Mouse (Mus musculus) embryonic facial prominence, embryonic 12.5 days (tissue): ENCODE results near the gene Irf3. TPM values are rescaled to one million over a fixed set of nuclear protein-coding genes. Genes with fewer than 3 reads are reported as not detected.

ENCODE experiments used
- ATAC-seq: fragments of 200-750 bp; cut with Nextera tagmentation; 2 replicates; pipeline ENCODE4 v1.8.0; 2017; ENCODE audit not compliant: insufficient number of reproducible peaks, insufficient read depth, low FRiP score, low TSS enrichment
- H3K27ac ChIP-seq: fragments of 300-500 bp; sonication (generic); 2 replicates; pipeline ENCODE4 v1.5.1; 2016; ENCODE audit warnings: mild to moderate bottlenecking
- H3K27me3 ChIP-seq: fragments of 300-500 bp; sonication (generic); 2 replicates; pipeline ENCODE4 v1.6.1; 2016; ENCODE audit warnings: mild to moderate bottlenecking, moderate library complexity
- H3K36me3 ChIP-seq: fragments of 300-500 bp; sonication (generic); 2 replicates; pipeline ENCODE4 v1.6.1; 2016; ENCODE audit warnings: mild to moderate bottlenecking
- H3K4me1 ChIP-seq: fragments of 300-500 bp; sonication (generic); 2 replicates; pipeline ENCODE4 v1.6.1; 2016
- H3K4me2 ChIP-seq: fragments of 300-500 bp; sonication (generic); replicated peaks from 2 replicates; pipeline ENCODE4 v1.6.1; 2016; ENCODE audit warnings: mild to moderate bottlenecking, moderate library complexity
- H3K4me3 ChIP-seq: fragments of 300-500 bp; sonication (generic); 2 replicates; pipeline ENCODE4 v1.5.1; 2016; ENCODE audit warnings: mild to moderate bottlenecking
- H3K9ac ChIP-seq: fragments of 300-500 bp; sonication (generic); 2 replicates; pipeline ENCODE4 v1.6.1; 2016; ENCODE audit warnings: mild to moderate bottlenecking, moderate library complexity
- H3K9me3 ChIP-seq: fragments of 300-500 bp; sonication (generic); 2 replicates; pipeline ENCODE4 v1.6.1; 2016; ENCODE audit warnings: mild to moderate bottlenecking, moderate library complexity
- WGBS: fragments of 180-500 bp; shearing (Covaris S2); methylation state at CpG from one replicate; pipeline ENCODE4 v1.1.7; 2016; 5-methylcytosine and 5-hydroxymethylcytosine counted together
- polyA plus RNA-seq: library from polyadenylated mRNA; unstranded; fragments of >200 nt; fragmentation: Nextera tagmentation; extraction: Ambion mirVana; gene quantifications from 2 replicates; pipeline ENCODE4 v1.2.1, GENCODE M21; 2016

Irf3 gene
- polyA plus RNA-seq, 1 experiment from 2014 or later = 93.3 TPM

DNA sequence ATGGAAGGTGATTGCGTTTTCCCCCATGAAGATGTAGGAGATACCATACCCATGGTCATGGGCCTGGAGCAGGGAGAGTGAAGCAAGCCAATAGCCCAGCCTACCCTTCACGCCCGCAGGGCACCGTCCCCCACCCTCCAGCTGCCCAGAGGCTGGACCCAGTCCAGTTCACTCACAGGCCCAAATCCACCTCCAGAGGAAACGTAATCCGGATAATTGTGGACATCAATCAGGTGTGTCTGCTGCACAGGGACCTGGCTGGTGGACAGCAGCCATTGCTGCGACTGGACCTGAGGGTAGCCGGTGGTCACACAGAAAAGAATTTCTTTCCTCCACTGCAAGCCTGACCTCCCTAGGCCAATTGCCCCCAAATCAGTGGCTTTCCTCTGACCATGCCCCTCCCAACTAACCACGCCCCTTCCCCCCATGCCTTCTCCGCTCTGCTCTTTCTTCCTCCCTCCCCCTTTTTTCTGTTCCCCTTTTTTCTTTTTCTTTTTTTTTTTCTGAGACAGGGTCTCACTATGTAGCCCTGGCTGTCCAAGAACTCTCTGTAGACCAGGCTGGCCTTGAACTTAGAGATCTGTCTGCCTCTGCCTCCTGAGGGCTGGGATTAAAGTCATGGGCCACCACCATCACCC lies 37.5 kb upstream of the Irf3 start:
- ATAC-seq = no peak
- Histone ChIP-seq H3K27me3 (no peaks in the 10 kb centered on the region), H3K27ac (no peak overlapping the region), H3K4me3 (no peak overlapping the region), H3K9me3 (no peaks in the 10 kb centered on the region), H3K4me2 (no peak overlapping the region), H3K9ac (no peak overlapping the region), H3K4me1 (no peaks in the 10 kb centered on the region), H3K36me3 (peaks cover 42% of the 10 kb centered on the region)
- 87% methylated on average over 10 of the region's 10 CpGs for WGBS

GRCm38 (mm10) chr7:44960512-44960910 lies 36.9 kb upstream of the Irf3 start:
- 87% methylated on average over 13 of the region's 13 CpGs for WGBS
- no peak for ATAC-seq

GRCm38 (mm10) chr7:44962337-44962736 lies 35.1 kb upstream of the Irf3 start:
- no peaks in the 10 kb centered on the region for H3K4me1 ChIP-seq
- H3K27ac ChIP-seq = no peak overlapping the region
- WGBS = 76% methylated on average over 8 of the region's 8 CpGs
- no peak for ATAC-seq
- no peaks in the 10 kb centered on the region for H3K27me3 ChIP-seq
- H3K36me3 ChIP-seq = peaks cover 61% of the 10 kb centered on the region
- H3K4me2 ChIP-seq = no peak overlapping the region
- no peak overlapping the region for H3K9ac ChIP-seq
- H3K9me3 ChIP-seq = no peaks in the 10 kb centered on the region
- no peak overlapping the region for H3K4me3 ChIP-seq

More at GRCm38 (mm10) chr7:44960512-44960910, 36.9 kb upstream of the Irf3 start:
- H3K36me3 ChIP-seq = peaks cover 47% of the 10 kb centered on the region
- no peak overlapping the region for H3K27ac ChIP-seq
- no peaks in the 10 kb centered on the region for H3K9me3 ChIP-seq
- H3K4me1 ChIP-seq = no peaks in the 10 kb centered on the region
- no peak overlapping the region for H3K4me3 ChIP-seq
- no peaks in the 10 kb centered on the region for H3K27me3 ChIP-seq
- no peak overlapping the region for H3K9ac ChIP-seq
- H3K4me2 ChIP-seq = no peak overlapping the region

- Histone ChIP-seq H3K9me3 (no peaks in the 10 kb centered on the region), H3K27me3 (no peaks in the 10 kb centered on the region), H3K4me3 (no peak overlapping the region), H3K4me2 (no peak overlapping the region), H3K36me3 (peaks cover 64% of the 10 kb centered on the region), H3K4me1 (no peaks in the 10 kb centered on the region), H3K9ac (no peak overlapping the region), H3K27ac (no peak overlapping the region)
- WGBS = 89% methylated on average over 5 of the region's 5 CpGs
- ATAC-seq = no peak
Observed at GRCm38 (mm10) chr7:44962831-44963230, 34.6 kb upstream of the Irf3 start.

GRCm38 (mm10) chr7:44964990-44965389 lies 32.5 kb upstream of the Irf3 start:
- Histone ChIP-seq H3K27ac (no peak overlapping the region), H3K9me3 (no peaks in the 10 kb centered on the region), H3K4me1 (no peaks in the 10 kb centered on the region), H3K27me3 (no peaks in the 10 kb centered on the region), H3K9ac (no peak overlapping the region), H3K4me2 (no peak overlapping the region), H3K4me3 (no peak overlapping the region), H3K36me3 (peaks cover 56% of the 10 kb centered on the region)
- ATAC-seq = no peak
- WGBS = 97% methylated on average over 13 of the region's 13 CpGs

DNA sequence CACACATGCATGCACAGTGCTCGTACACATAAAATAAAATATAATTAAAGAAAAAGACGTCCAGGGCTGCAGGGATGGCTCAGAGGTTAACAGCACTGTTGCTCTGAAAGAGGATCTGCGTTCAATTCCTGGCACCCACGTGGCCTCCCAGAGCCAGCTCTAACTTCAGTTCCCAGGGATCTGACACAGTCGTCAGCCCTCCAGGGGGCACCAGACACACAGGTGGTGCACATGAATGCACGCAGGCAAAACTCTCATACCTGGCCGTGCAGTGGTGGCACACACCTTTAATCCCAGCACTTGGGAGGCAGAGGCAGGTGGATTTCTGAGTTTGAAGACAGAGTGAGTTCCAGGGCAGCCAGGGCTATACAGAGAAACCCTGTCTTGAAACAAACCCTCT lies 31.5 kb upstream of the Irf3 start:
- 78% methylated on average over 7 of the region's 7 CpGs for WGBS

DNA sequence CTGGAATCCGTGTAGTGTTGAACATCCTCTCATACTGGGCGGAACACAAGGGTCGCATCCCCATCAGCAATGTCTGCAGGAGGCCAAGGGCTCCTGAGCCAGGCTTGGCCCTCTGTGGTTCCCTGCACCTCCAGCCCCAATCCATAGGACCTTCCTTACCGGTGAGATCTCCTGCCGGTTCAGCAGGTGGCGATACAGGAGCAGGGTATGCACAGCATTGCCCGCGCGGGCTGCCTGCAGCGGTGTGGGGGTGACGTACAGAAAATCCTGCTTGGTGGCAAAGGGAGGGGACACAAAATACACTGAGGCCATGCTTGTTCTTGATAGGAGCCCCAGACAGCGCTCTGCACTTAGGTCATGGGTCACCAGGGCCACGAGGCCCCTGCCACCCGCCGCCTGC lies 30.8 kb upstream of the Irf3 start:
- 74% methylated on average over 15 of the region's 15 CpGs for WGBS
- H3K27ac ChIP-seq = no peak overlapping the region
- H3K27me3 ChIP-seq = no peaks in the 10 kb centered on the region
- H3K9ac ChIP-seq = no peak overlapping the region
- H3K4me1 ChIP-seq = peaks cover 9% of the 10 kb centered on the region
- no peak overlapping the region for H3K4me2 ChIP-seq
- no peak for ATAC-seq
- no peaks in the 10 kb centered on the region for H3K9me3 ChIP-seq
- H3K4me3 ChIP-seq = no peak overlapping the region
- peaks cover 47% of the 10 kb centered on the region for H3K36me3 ChIP-seq

More for the DNA sequence above, 31.5 kb upstream of the Irf3 start:
- no peaks in the 10 kb centered on the region for H3K9me3 ChIP-seq
- H3K4me2 ChIP-seq = no peak overlapping the region
- H3K4me1 ChIP-seq = peaks cover 3% of the 10 kb centered on the region
- no peak overlapping the region for H3K27ac ChIP-seq
- H3K4me3 ChIP-seq = no peak overlapping the region
- no peak for ATAC-seq
- no peak overlapping the region for H3K9ac ChIP-seq
- no peaks in the 10 kb centered on the region for H3K27me3 ChIP-seq
- H3K36me3 ChIP-seq = peaks cover 54% of the 10 kb centered on the region

DNA sequence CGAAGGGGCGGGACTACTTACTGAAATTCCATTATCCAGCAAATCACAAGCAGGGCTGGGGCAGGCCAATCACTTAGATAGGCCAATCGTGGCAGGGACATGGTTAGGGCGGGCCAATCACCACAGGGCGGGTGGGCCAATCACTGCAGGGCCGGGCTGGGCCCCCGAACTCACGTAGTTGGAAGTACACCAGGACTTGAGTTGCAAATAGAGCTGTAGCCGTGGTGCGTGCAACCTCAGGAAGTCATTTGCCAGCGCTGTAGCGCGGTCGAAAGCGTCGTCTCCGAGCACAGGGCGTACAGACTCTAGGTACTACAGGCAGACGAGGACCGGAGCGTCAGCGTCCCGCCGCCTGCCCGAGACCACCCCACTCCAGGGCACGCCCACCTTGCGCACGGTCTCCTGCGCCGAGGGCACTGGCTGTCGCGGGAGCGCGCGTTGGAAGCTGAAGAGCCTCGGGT lies 27.2 kb upstream of the Irf3 start:
- under 1% methylated on average over 36 of the region's 36 CpGs for WGBS
- no peaks in the 10 kb centered on the region for H3K27me3 ChIP-seq
- peaks cover 24% of the 10 kb centered on the region for H3K36me3 ChIP-seq
- peak overlapping the region; percentile 48 for H3K4me3 ChIP-seq
- H3K4me1 ChIP-seq = peaks cover 21% of the 10 kb centered on the region
- H3K9ac ChIP-seq = peak overlapping the region; percentile 65
- peak overlapping the region; percentile 89 for H3K27ac ChIP-seq
- peak; percentile 97 for ATAC-seq
- H3K4me2 ChIP-seq = peak overlapping the region; percentile 75
- no peaks in the 10 kb centered on the region for H3K9me3 ChIP-seq

DNA sequence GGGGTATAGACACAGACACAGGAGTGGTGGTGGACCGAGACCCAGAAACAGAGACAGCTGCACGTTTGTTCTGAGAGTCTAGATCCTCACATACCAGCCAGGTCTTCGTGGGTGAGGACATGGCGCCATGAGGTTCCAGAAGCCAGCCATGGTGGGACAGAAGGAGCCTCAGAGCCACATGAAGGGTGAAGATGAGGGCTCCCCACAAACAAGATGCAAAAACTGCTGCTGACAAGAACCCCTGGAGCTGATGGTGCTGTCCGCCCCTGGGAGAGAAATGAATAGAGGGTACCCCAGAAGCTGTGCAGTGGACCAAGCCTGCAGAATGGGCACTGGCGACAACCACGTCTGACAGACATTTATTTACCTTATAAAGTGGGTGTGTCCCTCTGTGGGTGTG lies 26.3 kb upstream of the Irf3 start:
- H3K4me3 ChIP-seq = peak overlapping the region; percentile 48
- peaks cover 21% of the 10 kb centered on the region for H3K4me1 ChIP-seq
- no peak for ATAC-seq
- WGBS = 73% methylated on average over 7 of the region's 7 CpGs
- H3K27me3 ChIP-seq = no peaks in the 10 kb centered on the region
- peak overlapping the region; percentile 75 for H3K4me2 ChIP-seq
- H3K36me3 ChIP-seq = peaks cover 26% of the 10 kb centered on the region
- H3K27ac ChIP-seq = peak overlapping the region; percentile 89
- peak overlapping the region; percentile 65 for H3K9ac ChIP-seq
- no peaks in the 10 kb centered on the region for H3K9me3 ChIP-seq

DNA sequence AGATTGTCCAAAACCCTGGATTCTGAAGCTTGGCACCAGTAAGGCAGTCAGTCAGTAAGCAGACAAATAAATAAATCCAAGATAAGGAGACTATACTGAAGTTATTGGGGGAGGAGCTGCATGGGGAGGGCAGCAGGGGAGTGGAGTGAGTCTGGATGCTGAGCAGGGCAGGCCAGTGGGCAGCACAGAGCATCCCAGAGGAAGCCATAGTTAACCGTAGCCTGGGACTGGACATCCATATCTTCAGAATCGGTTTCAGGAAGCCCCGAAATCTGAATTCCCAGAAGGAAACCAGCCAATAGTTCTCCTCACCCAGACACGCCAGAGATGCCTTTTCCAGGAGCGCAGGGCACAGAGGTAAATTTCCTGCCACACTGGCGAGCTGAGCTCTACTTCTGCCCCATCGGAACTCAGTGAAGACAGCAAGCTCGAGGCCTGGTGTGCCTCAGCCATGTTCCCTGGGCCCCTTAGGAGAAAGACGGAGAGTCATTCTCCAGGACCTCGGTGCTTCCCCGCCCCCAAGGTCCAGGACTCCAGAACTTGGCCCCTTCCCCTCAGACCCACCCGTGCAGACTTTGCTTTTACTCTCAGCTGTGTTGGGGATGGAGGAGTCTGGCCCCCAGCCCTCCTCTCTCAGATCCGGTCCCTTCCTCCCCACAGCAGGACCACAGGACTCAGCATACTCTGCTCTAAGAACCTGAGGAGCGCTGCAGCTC lies 23.9 kb upstream of the Irf3 start:
- Histone ChIP-seq H3K27me3 (no peaks in the 10 kb centered on the region), H3K4me1 (peaks cover 21% of the 10 kb centered on the region), H3K4me3 (peak overlapping the region; percentile 52), H3K36me3 (peaks cover 34% of the 10 kb centered on the region), H3K4me2 (peak overlapping the region; percentile 77), H3K9me3 (no peaks in the 10 kb centered on the region), H3K9ac (peak overlapping the region; percentile 57), H3K27ac (peak overlapping the region; percentile 92)
- WGBS = 31% methylated on average over 14 of the region's 14 CpGs
- no peak for ATAC-seq

GRCm38 (mm10) chr7:44974383-44975116 lies 22.9 kb upstream of the Irf3 start, which contains the start of gene Cpt1c:
TSS of gene Cpt1c (minus strand) at chr7:44974851.
- Histone ChIP-seq H3K9me3 (no peaks in the 10 kb centered on the region), H3K27me3 (no peaks in the 10 kb centered on the region), H3K4me3 (peak within 1 kb of the TSS; percentile 52), H3K9ac (peak within 1 kb of the TSS; percentile 57), H3K4me1 (peaks cover 21% of the 10 kb centered on the region), H3K36me3 (peaks cover 44% of the 10 kb centered on the region), H3K27ac (peak within 1 kb of the TSS; percentile 92), H3K4me2 (peak within 1 kb of the TSS; percentile 77)
- WGBS = under 1% methylated on average over 22 of the region's 22 CpGs
- ATAC-seq = no peak
